Mouse (Mus musculus) bone marrow, adult 2 months (tissue): ENCODE data around the gene Slc27a2.

Source experiments
- CTCF ChIP-seq: fragments of 200-500 bp; IDR thresholded peaks from 2 replicates; pipeline ENCODE4 v1.5.1; 2011; ENCODE audit warnings: low read length, control low read depth; ENCODE audit not compliant: control insufficient read depth, insufficient read depth
- POLR2A ChIP-seq: fragments of 200-500 bp; IDR thresholded peaks from 2 replicates; pipeline ENCODE4 v1.6.1; 2011; ENCODE audit warnings: low read depth, mild to moderate bottlenecking, control low read depth, low read length, borderline replicate concordance; ENCODE audit not compliant: control insufficient read depth

DNA sequence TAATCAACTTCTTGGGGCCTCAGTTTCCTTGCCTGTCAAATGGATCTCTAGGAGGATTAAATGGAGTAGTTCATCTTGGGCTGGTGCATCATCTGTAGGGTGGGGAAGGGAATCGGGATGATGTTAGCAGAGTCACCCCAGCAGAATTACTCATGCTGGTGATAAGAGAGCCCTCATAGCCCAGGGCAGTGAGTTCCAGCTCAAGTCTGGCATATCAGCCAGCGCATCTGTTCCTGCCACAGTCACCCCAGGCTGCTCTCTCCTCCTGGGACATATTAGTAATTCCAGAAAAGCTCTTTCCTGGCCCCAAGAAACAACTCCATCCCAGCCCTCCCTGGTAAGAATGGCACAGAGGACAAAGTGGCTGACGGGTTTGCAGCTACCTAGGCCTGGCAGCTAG, 63.1 kb downstream of the Slc27a2 start:
- TF ChIP-seq POLR2A (no peak), CTCF (no peak)
